Mouse (Mus musculus): ENCODE data around the gene Arhgef3.

DNA sequence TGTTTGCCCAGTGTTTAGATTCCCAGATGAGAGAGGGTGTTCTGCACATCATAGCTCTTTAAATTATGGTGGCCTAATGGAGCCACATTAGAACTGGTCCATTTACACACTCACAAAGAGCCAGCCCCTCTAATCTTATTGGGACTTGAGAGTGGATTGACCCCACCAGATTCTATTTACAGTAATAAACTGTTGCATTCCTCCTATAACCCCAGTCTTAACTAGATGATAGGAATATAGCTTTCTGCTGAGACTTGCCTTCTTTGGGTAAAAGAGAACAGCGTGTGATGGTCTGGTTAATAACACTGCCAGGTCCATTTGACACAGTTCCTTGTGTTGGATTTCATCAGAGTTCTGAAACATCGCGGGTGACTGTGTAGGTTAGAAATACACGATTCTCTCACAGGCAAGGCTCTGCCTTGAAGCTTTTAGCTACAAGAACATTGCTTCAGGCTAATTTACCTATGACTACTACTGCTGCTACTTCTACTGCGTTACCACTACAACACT lies 268.7 kb downstream of the Arhgef3 start:
- TF ChIP-seq CTCF (IDR thresholded peaks at IDR 0.05; ENCODE audit: low read depth, low read length): no peak
- TF ChIP-seq TAL1 (conservative IDR thresholded peaks at IDR 0.05; ENCODE audit: low read depth, low read length): no peak

Measured in G1E (cell line).